Comparison of ENCODE assay signal across 18 mouse cellular contexts in genomic region chr2:49978606-49979005, GRCm38 (mm10).
"Had no signal": no experiment of that assay in that cellular context is flagged by ENCODE, and none has a peak within 500 bp of the region (broad histone marks: within the 10 kb centered on the region; RNA-seq: fewer than 3 reads in every experiment).

No protein-coding gene starts in this region.

- H3K36me3 ChIP-seq: midbrain, embryonic 10.5 days; midbrain, embryonic 13.5 days; midbrain, embryonic 15.5 days; neural tube, embryonic 13.5 days; neural tube, embryonic 15.5 days had no signal

- DNase-seq: lung, adult 18-20 months; lung, embryonic 14.5 days; lung, postnatal 10 days; lung, postnatal 4 days; right cerebral cortex, adult 18-20 months; right cerebral cortex, postnatal 25 days; right cerebral cortex, postnatal 4 days; spleen, adult 18-20 months; thymus, adult 18-20 months; thymus, postnatal 14 days; thymus, postnatal 36 days had no signal

- H3K4me3 ChIP-seq: midbrain, embryonic 10.5 days; midbrain, embryonic 13.5 days; midbrain, embryonic 15.5 days; myocyte; neural tube, embryonic 13.5 days; neural tube, embryonic 15.5 days had no signal

- H3K9ac ChIP-seq: liver, embryonic 14.5 days; lung, embryonic 14.5 days; midbrain, embryonic 13.5 days; midbrain, embryonic 15.5 days; neural tube, embryonic 13.5 days; neural tube, embryonic 15.5 days had no signal

- H3K4me2 ChIP-seq: lung, embryonic 14.5 days; midbrain, embryonic 13.5 days; midbrain, embryonic 15.5 days; neural tube, embryonic 13.5 days; neural tube, embryonic 15.5 days had no signal

- H3K4me1 ChIP-seq: midbrain, embryonic 10.5 days; midbrain, embryonic 13.5 days; midbrain, embryonic 15.5 days; neural tube, embryonic 13.5 days; neural tube, embryonic 15.5 days had no signal

- H3K27me3 ChIP-seq: midbrain, embryonic 13.5 days; midbrain, embryonic 15.5 days; neural tube, embryonic 13.5 days; neural tube, embryonic 15.5 days had no signal

- ATAC-seq: midbrain, embryonic 13.5 days; midbrain, embryonic 15.5 days had no signal

- H3K9me3 ChIP-seq: midbrain, embryonic 10.5 days; midbrain, embryonic 13.5 days; midbrain, embryonic 15.5 days; neural tube, embryonic 13.5 days; neural tube, embryonic 15.5 days had no signal

- H3K27ac ChIP-seq: liver, embryonic 14.5 days; midbrain, embryonic 10.5 days; midbrain, embryonic 13.5 days; midbrain, embryonic 15.5 days; neural tube, embryonic 13.5 days; neural tube, embryonic 15.5 days had no signal
